Mouse (Mus musculus): ENCODE measurements at regions not wholly inside any gene's neighbourhood (a gene's known extent, or its start where the extent isn't known, plus 50 kb on each side); places are given as distances from the start of the nearest gene placed in this dataset.

DNA sequence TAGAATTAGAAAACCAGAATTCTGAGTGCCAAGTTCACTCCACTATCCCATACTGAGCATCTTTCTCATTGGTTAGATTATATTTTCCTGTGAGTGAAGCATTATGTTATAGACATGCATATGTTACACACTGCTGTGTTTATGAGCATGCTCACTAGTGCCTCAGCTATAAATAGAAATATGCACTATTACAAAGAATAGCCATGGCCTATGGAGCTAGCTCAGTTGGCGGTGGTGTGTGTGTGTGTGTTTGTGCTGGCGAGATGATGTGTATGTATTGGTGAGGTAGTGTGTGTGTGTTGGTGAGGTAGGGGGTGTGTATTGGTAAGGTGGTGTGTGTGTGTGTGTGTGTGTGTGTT lies 106.2 kb downstream of the Sec31a start:
- no peaks in the 10 kb centered on the region for H3K27me3 ChIP-seq (ENCODE audit: control insufficient read depth, insufficient read depth, low read length)
- H3K27ac ChIP-seq, result no peak overlapping the region
- no peaks in the 10 kb centered on the region for H3K36me3 ChIP-seq (replicated peaks; ENCODE audit: control insufficient read depth, insufficient read depth)
- H3K9ac ChIP-seq, result no peak overlapping the region
- no peak overlapping the region for H3K4me3 ChIP-seq (replicated peaks; ENCODE audit: low read length)
- DNase-seq (ENCODE audit: low spot score) (no peak), ATAC-seq (ENCODE audit: low FRiP score) (no peak)
- no peak overlapping the region for H3K4me2 ChIP-seq (replicated peaks)
- 95% methylated on average over 2 of the region's 2 CpGs for WGBS
- H3K4me1 ChIP-seq (replicated peaks; ENCODE audit: control insufficient read depth, insufficient read depth, low read length), result no peaks in the 10 kb centered on the region
- no peaks in the 10 kb centered on the region for H3K9me3 ChIP-seq (ENCODE audit: control insufficient read depth, low read length)

DNA sequence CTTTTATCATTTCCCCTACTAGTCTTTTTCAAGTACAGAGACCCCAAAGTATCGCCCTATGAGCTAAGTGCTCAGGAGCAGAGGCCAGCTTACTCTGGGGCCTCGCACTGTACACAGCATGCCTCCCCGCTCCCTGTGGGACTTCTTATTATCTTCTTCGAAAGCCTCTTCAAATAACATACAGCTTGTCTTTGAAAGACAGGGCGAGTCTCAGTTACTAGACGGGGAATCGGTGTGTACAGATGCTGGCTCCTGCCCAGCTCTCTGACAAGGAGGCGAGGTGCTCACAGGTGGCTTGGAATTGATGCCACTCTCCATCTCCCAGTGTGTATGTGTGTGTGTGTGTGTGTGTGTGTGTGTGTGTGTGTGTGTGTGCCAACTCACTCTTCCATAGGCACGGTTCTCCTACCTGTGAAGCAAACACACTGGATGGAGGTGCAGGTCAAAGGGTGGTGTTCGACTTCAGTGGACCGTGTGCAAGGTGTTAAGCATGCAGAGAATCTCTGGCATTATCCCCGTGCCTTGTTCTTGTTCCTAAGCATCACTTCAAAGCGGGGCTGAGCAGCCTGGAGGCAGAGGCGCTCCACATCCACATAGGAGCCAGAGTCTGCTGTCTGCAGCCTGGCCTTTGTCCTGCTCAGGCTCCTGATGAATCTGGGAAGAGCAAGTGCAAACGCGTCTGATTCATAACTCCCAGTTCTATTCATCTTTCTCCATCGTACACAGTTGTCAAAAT lies 106.8 kb downstream of the Sec31a start:
- ATAC-seq (ENCODE audit: low FRiP score) (no peak), DNase-seq (ENCODE audit: low spot score) (no peak)
- Histone ChIP-seq H3K4me3 (replicated peaks; ENCODE audit: low read length) (no peak overlapping the region), H3K4me2 (replicated peaks) (no peak overlapping the region), H3K4me1 (replicated peaks; ENCODE audit: control insufficient read depth, insufficient read depth, low read length) (no peaks in the 10 kb centered on the region), H3K9ac (no peak overlapping the region), H3K27me3 (ENCODE audit: control insufficient read depth, insufficient read depth, low read length) (no peaks in the 10 kb centered on the region), H3K9me3 (ENCODE audit: control insufficient read depth, low read length) (no peaks in the 10 kb centered on the region), H3K36me3 (replicated peaks; ENCODE audit: control insufficient read depth, insufficient read depth) (no peaks in the 10 kb centered on the region), H3K27ac (peak overlapping the region; percentile 9; the same call in 1 of the 2 replicates)
- 67% methylated on average over 17 of the region's 17 CpGs for WGBS

DNA sequence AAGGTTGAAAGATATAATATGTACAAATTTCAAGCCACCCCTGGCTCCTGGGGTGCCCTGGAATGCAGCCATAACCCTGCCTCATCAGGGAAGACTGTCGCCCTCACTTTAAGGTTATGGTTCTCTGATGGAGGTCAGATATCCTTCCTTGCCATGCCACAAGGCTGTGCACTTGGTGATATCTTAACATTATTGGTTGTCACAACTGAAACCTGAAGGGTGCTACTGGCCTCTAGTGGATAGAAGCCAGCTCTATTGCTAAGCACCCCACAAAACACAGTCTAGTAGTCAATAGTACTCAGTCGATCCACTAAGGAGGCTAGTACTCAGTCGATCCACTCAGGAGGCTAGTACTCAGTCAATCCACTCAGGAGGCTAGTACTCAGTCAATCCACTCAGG lies 111.6 kb downstream of the Sec31a start:
- ATAC-seq (ENCODE audit: low FRiP score), result no peak
- peak; percentile 46 for DNase-seq (ENCODE audit: low spot score)
- no peaks in the 10 kb centered on the region for H3K4me1 ChIP-seq (replicated peaks; ENCODE audit: control insufficient read depth, insufficient read depth, low read length)
- H3K4me2 ChIP-seq (replicated peaks), result no peak overlapping the region
- 87% methylated on average over 3 of the region's 3 CpGs for WGBS
- H3K36me3 ChIP-seq (replicated peaks; ENCODE audit: control insufficient read depth, insufficient read depth), result no peaks in the 10 kb centered on the region
- no peak overlapping the region for H3K4me3 ChIP-seq (replicated peaks; ENCODE audit: low read length)
- no peak overlapping the region for H3K27ac ChIP-seq
- no peaks in the 10 kb centered on the region for H3K9me3 ChIP-seq (ENCODE audit: control insufficient read depth, low read length)
- no peaks in the 10 kb centered on the region for H3K27me3 ChIP-seq (ENCODE audit: control insufficient read depth, insufficient read depth, low read length)
- H3K9ac ChIP-seq, result no peak overlapping the region

DNA sequence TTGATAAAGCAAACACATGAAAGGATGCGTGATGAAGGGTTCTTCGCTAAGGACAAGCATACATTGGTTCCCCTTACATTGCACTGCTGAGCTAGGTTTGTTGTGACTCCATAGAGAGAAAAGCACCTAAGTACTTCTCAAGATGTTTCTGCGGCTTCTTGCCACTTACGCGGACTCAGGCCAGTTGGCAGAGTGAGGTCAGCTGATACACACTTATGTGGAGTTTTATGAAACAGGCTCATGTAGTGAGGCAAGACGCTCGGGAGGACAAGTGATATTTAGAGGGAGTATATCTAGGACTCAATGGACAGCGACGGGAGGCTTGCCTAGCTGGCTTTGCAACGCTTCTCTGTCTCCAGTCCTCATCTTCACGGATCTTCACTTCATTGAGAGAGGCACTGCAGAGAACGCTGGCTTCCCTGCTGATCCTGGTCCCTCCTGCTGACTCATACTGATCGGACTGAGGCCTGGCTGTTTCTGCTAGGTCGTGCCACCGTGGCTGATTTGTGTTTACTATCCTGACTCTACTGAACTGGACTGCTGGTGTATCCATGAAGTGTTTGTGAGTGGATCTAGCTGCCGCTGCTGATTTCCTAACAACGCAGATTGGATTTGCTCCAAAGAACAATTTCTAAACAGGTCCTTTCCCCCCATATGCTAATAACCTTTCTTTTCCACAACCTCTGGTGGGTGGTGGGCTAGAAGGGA lies 113.8 kb downstream of the Sec31a start:
- no peak overlapping the region for H3K9ac ChIP-seq
- H3K27me3 ChIP-seq (ENCODE audit: control insufficient read depth, insufficient read depth, low read length), result no peaks in the 10 kb centered on the region
- ATAC-seq (ENCODE audit: low FRiP score) (no peak), DNase-seq (ENCODE audit: low spot score) (no peak)
- H3K4me1 ChIP-seq (replicated peaks; ENCODE audit: control insufficient read depth, insufficient read depth, low read length), result no peaks in the 10 kb centered on the region
- 76% methylated on average over 17 of the region's 17 CpGs for WGBS
- no peak overlapping the region for H3K27ac ChIP-seq
- no peak overlapping the region for H3K4me3 ChIP-seq (replicated peaks; ENCODE audit: low read length)
- H3K9me3 ChIP-seq (ENCODE audit: control insufficient read depth, low read length), result no peaks in the 10 kb centered on the region
- H3K4me2 ChIP-seq (replicated peaks), result no peak overlapping the region
- H3K36me3 ChIP-seq (replicated peaks; ENCODE audit: control insufficient read depth, insufficient read depth), result no peaks in the 10 kb centered on the region

DNA sequence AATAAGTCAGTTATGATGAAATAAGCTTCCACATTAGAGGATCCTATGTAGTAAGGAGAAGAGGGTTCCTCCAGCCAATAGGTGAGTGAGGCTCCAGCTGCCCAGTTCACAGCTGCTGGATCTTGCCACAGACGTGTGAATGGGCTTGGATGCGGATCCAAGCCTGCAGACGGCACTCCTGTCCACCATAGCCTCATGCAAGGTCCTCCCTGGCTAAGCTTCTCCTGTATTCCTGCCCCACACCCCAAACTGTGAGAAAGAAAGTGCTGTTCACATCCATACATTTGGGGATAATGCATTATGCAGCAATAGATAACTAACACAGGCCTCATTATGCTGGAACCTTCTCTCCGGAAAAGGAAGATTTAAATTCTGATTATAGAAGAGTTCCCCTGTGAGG lies 116.9 kb downstream of the Sec31a start:
- H3K4me1 ChIP-seq (replicated peaks; ENCODE audit: control insufficient read depth, insufficient read depth, low read length), result no peaks in the 10 kb centered on the region
- no peak for ATAC-seq (ENCODE audit: low FRiP score)
- no peaks in the 10 kb centered on the region for H3K9me3 ChIP-seq (ENCODE audit: control insufficient read depth, low read length)
- no peak overlapping the region for H3K4me3 ChIP-seq (replicated peaks; ENCODE audit: low read length)
- no peaks in the 10 kb centered on the region for H3K27me3 ChIP-seq (ENCODE audit: control insufficient read depth, insufficient read depth, low read length)
- DNase-seq (ENCODE audit: low spot score), result no peak
- no peaks in the 10 kb centered on the region for H3K36me3 ChIP-seq (replicated peaks; ENCODE audit: control insufficient read depth, insufficient read depth)
- H3K9ac ChIP-seq, result no peak overlapping the region
- H3K4me2 ChIP-seq (replicated peaks), result no peak overlapping the region
- 91% methylated on average over 4 of the region's 4 CpGs for WGBS
- H3K27ac ChIP-seq, result no peak overlapping the region

DNA sequence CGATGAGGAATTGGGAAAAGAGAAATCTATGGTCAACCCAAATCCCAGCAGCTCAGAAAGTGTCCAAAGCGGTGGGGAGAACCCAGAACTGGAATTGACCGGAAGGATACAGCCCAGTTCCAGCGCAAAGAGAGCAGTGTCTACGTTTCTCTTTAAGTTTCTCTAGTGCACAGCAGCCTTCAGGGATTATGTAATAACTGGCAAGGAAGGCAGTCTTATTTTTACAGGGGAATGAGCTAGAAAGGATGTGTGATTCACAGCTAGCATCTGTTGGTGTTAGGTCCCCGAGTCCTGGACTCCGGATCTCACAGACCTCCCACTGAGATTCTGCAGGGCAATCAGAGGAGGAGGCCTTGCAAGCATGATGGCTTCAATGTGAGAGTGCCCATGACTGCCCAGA lies 121.8 kb downstream of the Sec31a start:
- Histone ChIP-seq H3K4me2 (replicated peaks) (no peak overlapping the region), H3K4me3 (replicated peaks; ENCODE audit: low read length) (no peak overlapping the region), H3K4me1 (replicated peaks; ENCODE audit: control insufficient read depth, insufficient read depth, low read length) (no peaks in the 10 kb centered on the region), H3K9ac (no peak overlapping the region), H3K27ac (no peak overlapping the region), H3K36me3 (replicated peaks; ENCODE audit: control insufficient read depth, insufficient read depth) (no peaks in the 10 kb centered on the region), H3K9me3 (ENCODE audit: control insufficient read depth, low read length) (no peaks in the 10 kb centered on the region), H3K27me3 (ENCODE audit: control insufficient read depth, insufficient read depth, low read length) (no peaks in the 10 kb centered on the region)
- no peak for ATAC-seq (ENCODE audit: low FRiP score)
- 89% methylated on average over 7 of the region's 7 CpGs for WGBS
- DNase-seq (ENCODE audit: low spot score), result no peak

DNA sequence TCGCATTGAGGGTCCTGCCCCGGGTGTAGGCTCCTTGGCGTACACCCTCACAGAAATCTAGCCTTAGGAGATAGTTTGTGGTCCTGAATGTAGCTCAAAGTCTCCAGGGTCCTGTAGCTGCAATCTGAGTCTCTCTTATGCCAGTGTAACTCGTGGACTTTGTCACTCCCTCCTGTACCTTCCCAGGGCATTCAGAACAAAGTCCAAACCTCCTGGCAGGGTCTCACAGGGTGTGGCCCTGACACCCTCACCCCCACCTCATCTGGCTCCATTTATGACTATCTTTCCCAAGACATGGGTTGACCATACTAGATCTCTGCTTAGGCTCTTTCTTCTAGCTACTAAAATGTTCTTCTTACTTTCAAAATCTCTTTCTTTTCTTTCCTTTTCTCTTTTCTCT lies 120.6 kb upstream of the Tmem150c start:
- 87% methylated on average over 4 of the region's 4 CpGs for WGBS
- no peak overlapping the region for H3K4me3 ChIP-seq (replicated peaks; ENCODE audit: low read length)
- no peaks in the 10 kb centered on the region for H3K27me3 ChIP-seq (ENCODE audit: control insufficient read depth, insufficient read depth, low read length)

DNA sequence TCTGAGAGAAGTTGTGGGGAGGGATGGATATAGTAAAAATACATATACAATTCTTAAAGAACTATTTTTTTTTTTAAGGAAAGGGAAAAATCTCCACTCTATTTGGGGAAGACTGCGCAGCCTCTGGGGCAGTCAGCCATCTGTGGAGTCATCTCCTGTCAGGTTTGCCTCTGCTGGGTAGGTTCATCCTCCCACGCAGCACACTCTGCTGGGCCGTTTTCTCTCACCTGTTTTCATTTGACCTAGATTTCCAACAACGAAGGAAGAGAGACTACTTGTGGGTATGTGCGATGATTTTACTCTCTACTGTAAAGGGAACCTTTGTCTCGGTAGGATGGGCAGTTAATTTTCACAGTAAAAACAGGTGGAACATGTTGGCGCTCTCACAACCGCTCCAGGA lies 119.9 kb upstream of the Tmem150c start:
- H3K27ac ChIP-seq, result no peak overlapping the region
- H3K36me3 ChIP-seq (replicated peaks; ENCODE audit: control insufficient read depth, insufficient read depth), result no peaks in the 10 kb centered on the region
- H3K4me1 ChIP-seq (replicated peaks; ENCODE audit: control insufficient read depth, insufficient read depth, low read length), result peaks cover 5% of the 10 kb centered on the region; the same call in 1 of the 2 replicates
- WGBS, result 96% methylated on average over 8 of the region's 8 CpGs
- H3K9me3 ChIP-seq (ENCODE audit: control insufficient read depth, low read length), result no peaks in the 10 kb centered on the region
- no peak for ATAC-seq (ENCODE audit: low FRiP score)
- no peak overlapping the region for H3K9ac ChIP-seq
- H3K4me3 ChIP-seq (replicated peaks; ENCODE audit: low read length), result no peak overlapping the region
- no peaks in the 10 kb centered on the region for H3K27me3 ChIP-seq (ENCODE audit: control insufficient read depth, insufficient read depth, low read length)
- DNase-seq (ENCODE audit: low spot score), result no peak
- H3K4me2 ChIP-seq (replicated peaks), result no peak overlapping the region

More for the DNA sequence above, 120.6 kb upstream of the Tmem150c start:
- Histone ChIP-seq H3K9ac (no peak overlapping the region), H3K4me1 (replicated peaks; ENCODE audit: control insufficient read depth, insufficient read depth, low read length) (no peaks in the 10 kb centered on the region), H3K4me2 (replicated peaks) (no peak overlapping the region), H3K27ac (no peak overlapping the region), H3K9me3 (ENCODE audit: control insufficient read depth, low read length) (no peaks in the 10 kb centered on the region), H3K36me3 (replicated peaks; ENCODE audit: control insufficient read depth, insufficient read depth) (no peaks in the 10 kb centered on the region)
- no peak for DNase-seq (ENCODE audit: low spot score)
- no peak for ATAC-seq (ENCODE audit: low FRiP score)

DNA sequence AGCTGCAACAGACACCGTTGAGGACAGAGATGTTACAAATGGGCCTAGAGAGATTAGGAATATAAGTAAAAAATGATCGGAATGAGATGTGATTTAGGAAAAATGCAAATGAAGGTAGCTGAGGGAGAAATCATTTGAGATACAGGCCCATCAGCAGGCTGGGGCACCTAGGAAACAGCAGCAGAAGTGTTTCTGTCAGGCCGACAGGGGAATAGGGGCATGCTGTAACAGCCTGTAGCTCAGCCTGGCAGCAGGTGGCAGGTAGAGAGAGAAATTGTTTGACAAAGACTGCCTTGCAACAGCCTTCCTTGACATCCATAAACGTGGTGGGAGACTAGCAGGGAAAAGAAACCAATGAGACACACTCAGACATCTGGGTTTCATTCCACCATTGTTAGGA lies 115.1 kb upstream of the Tmem150c start:
- no peaks in the 10 kb centered on the region for H3K36me3 ChIP-seq (replicated peaks; ENCODE audit: control insufficient read depth, insufficient read depth)
- WGBS, result 53% methylated on average over 4 of the region's 4 CpGs
- no peak for ATAC-seq (ENCODE audit: low FRiP score)
- H3K9me3 ChIP-seq (ENCODE audit: control insufficient read depth, low read length), result no peaks in the 10 kb centered on the region
- no peak overlapping the region for H3K9ac ChIP-seq
- no peak overlapping the region for H3K4me2 ChIP-seq (replicated peaks)
- no peak overlapping the region for H3K27ac ChIP-seq
- H3K4me1 ChIP-seq (replicated peaks; ENCODE audit: control insufficient read depth, insufficient read depth, low read length), result peaks cover 5% of the 10 kb centered on the region; the same call in 1 of the 2 replicates
- DNase-seq (ENCODE audit: low spot score), result no peak
- no peaks in the 10 kb centered on the region for H3K27me3 ChIP-seq (ENCODE audit: control insufficient read depth, insufficient read depth, low read length)
- no peak overlapping the region for H3K4me3 ChIP-seq (replicated peaks; ENCODE audit: low read length)
